In the genomic region with DNA sequence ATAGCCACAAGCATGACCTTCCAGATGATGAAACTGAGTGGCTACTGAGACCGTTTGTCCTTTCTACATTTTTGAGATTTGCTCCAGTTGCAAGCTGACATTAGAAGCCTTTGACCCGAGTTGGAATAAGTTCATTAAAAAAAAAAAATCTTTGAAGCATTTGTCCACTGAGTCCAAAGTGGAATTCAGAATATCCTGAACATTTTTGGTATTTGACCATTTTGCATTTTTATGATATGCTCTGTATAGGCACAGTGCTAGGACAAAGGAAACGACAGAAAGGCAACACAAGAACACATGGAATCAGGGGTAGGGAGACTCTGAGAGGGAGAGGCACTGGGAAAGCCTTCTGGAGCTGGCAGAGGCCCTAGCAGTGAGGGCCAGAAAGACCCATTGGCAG, we compare ENCODE assay signal across 30 mouse cellular contexts.
"Had no signal": no experiment of that assay in that cellular context is flagged by ENCODE, and none has a peak within 500 bp of the region (broad histone marks: within the 10 kb centered on the region; RNA-seq: fewer than 3 reads in every experiment).

No protein-coding gene starts in this region.

- H3K27me3 ChIP-seq: heart, embryonic 12.5 days; heart, embryonic 13.5 days; heart, embryonic 15.5 days; hindbrain, embryonic 12.5 days; hindbrain, embryonic 13.5 days; hindbrain, embryonic 15.5 days; intestine, embryonic 15.5 days; kidney, embryonic 15.5 days had no signal

- H3K4me3 ChIP-seq: heart, embryonic 10.5 days; heart, embryonic 12.5 days; heart, embryonic 13.5 days; heart, embryonic 15.5 days; hindbrain, embryonic 10.5 days; hindbrain, embryonic 12.5 days; hindbrain, embryonic 13.5 days; hindbrain, embryonic 15.5 days; intestine, embryonic 15.5 days; kidney, embryonic 15.5 days; layer of hippocampus, adult 2 months; left cerebral cortex, adult 2 months had no signal

- H3K36me3 ChIP-seq: heart, embryonic 10.5 days; heart, embryonic 12.5 days; heart, embryonic 13.5 days; heart, embryonic 15.5 days; hindbrain, embryonic 10.5 days; hindbrain, embryonic 12.5 days; hindbrain, embryonic 13.5 days; hindbrain, embryonic 15.5 days; intestine, embryonic 15.5 days; kidney, embryonic 15.5 days had no signal

- DNase-seq: heart, postnatal 10 days; heart, postnatal 14 days; heart, postnatal 36 days; kidney, adult 11 months; kidney, adult 18-20 months; kidney, adult 2 months; kidney, adult 8-10 months; kidney, adult 9 months; kidney, postnatal 10 days; kidney, postnatal 14 days; kidney, postnatal 25 days; kidney, postnatal 36 days; kidney, postnatal 4 days; layer of hippocampus, adult 9-11 months; layer of hippocampus, postnatal 36 days had no signal

- H3K27ac ChIP-seq: heart, embryonic 10.5 days; heart, embryonic 13.5 days; heart, embryonic 15.5 days; hindbrain, embryonic 10.5 days; hindbrain, embryonic 12.5 days; hindbrain, embryonic 13.5 days; hindbrain, embryonic 14.5 days; hindbrain, embryonic 15.5 days; hindbrain, postnatal 0 days; intestine, embryonic 15.5 days; kidney, embryonic 15.5 days; kidney, postnatal 0 days; layer of hippocampus, adult 2 months; left cerebral cortex, adult 2 months had no signal

- H3K4me1 ChIP-seq: heart, embryonic 10.5 days; heart, embryonic 12.5 days; heart, embryonic 13.5 days; heart, embryonic 15.5 days; hindbrain, embryonic 10.5 days; hindbrain, embryonic 12.5 days; hindbrain, embryonic 13.5 days; hindbrain, embryonic 15.5 days; intestine, embryonic 15.5 days; kidney, embryonic 15.5 days had no signal
